Mouse (Mus musculus): ENCODE results near the gene Zc3h14. TPM values are rescaled to one million over a fixed set of nuclear protein-coding genes. Genes with fewer than 3 reads are reported as not detected.

Gene Zc3h14
- polyA plus RNA-seq, 1 experiment from 2014 or later: 152 TPM

GRCm38 (mm10) chr12:98724224-98724623 is 22.5 kb upstream of the Zc3h14 start:
- peaks cover 15% of the 10 kb centered on the region for H3K4me1 ChIP-seq (replicated peaks)
- no peak overlapping the region for H3K4me2 ChIP-seq
- no peaks in the 10 kb centered on the region for H3K9me3 ChIP-seq
- WGBS: 94% methylated on average over 7 of the region's 7 CpGs
- H3K36me3 ChIP-seq: no peaks in the 10 kb centered on the region
- no peak for ATAC-seq (ENCODE audit: insufficient number of reproducible peaks, insufficient read depth, low FRiP score, low TSS enrichment, low read depth)
- H3K27ac ChIP-seq: no peak overlapping the region
- no peaks in the 10 kb centered on the region for H3K27me3 ChIP-seq
- no peak overlapping the region for H3K4me3 ChIP-seq (replicated peaks)
- no peak overlapping the region for H3K9ac ChIP-seq (replicated peaks)

- Histone ChIP-seq H3K4me1 (replicated peaks) (peaks cover 12% of the 10 kb centered on the region), H3K27me3 (no peaks in the 10 kb centered on the region), H3K27ac (no peak overlapping the region), H3K9ac (replicated peaks) (no peak overlapping the region), H3K36me3 (no peaks in the 10 kb centered on the region), H3K9me3 (no peaks in the 10 kb centered on the region), H3K4me2 (no peak overlapping the region), H3K4me3 (replicated peaks) (no peak overlapping the region)
- 66% methylated on average over 5 of the region's 5 CpGs for WGBS
- ATAC-seq (ENCODE audit: insufficient number of reproducible peaks, insufficient read depth, low FRiP score, low TSS enrichment, low read depth): no peak
These were observed 21.8 kb upstream of the Zc3h14 start for GRCm38 (mm10) chr12:98724976-98725375.

- no peak for ATAC-seq (ENCODE audit: insufficient number of reproducible peaks, insufficient read depth, low FRiP score, low TSS enrichment, low read depth)
- 85% methylated on average over 7 of the region's 7 CpGs for WGBS
- no peak overlapping the region for H3K4me2 ChIP-seq
- no peaks in the 10 kb centered on the region for H3K9me3 ChIP-seq
- no peak overlapping the region for H3K9ac ChIP-seq (replicated peaks)
- H3K27me3 ChIP-seq: no peaks in the 10 kb centered on the region
- H3K36me3 ChIP-seq: no peaks in the 10 kb centered on the region
- H3K4me1 ChIP-seq (replicated peaks): peaks cover 1% of the 10 kb centered on the region
- no peak overlapping the region for H3K27ac ChIP-seq
- H3K4me3 ChIP-seq (replicated peaks): no peak overlapping the region
These were observed 20.7 kb upstream of the Zc3h14 start for GRCm38 (mm10) chr12:98726078-98726477.

GRCm38 (mm10) chr12:98727186-98727585 is 19.6 kb upstream of the Zc3h14 start:
- 83% methylated on average over 7 of the region's 7 CpGs for WGBS
- Histone ChIP-seq H3K36me3 (no peaks in the 10 kb centered on the region; the same call in 1 of the 2 replicates), H3K9me3 (no peaks in the 10 kb centered on the region), H3K27me3 (no peaks in the 10 kb centered on the region), H3K4me2 (no peak overlapping the region), H3K27ac (no peak overlapping the region), H3K4me1 (replicated peaks) (no peaks in the 10 kb centered on the region), H3K4me3 (replicated peaks) (no peak overlapping the region), H3K9ac (replicated peaks) (no peak overlapping the region)
- ATAC-seq (ENCODE audit: insufficient number of reproducible peaks, insufficient read depth, low FRiP score, low TSS enrichment, low read depth): no peak

GRCm38 (mm10) chr12:98730682-98731081 is 16.1 kb upstream of the Zc3h14 start:
- Histone ChIP-seq H3K27ac (no peak overlapping the region), H3K9me3 (no peaks in the 10 kb centered on the region), H3K36me3 (no peaks in the 10 kb centered on the region; the same call in 1 of the 2 replicates), H3K4me3 (replicated peaks) (no peak overlapping the region), H3K4me1 (replicated peaks) (peaks cover 20% of the 10 kb centered on the region), H3K4me2 (no peak overlapping the region), H3K27me3 (no peaks in the 10 kb centered on the region), H3K9ac (replicated peaks) (no peak overlapping the region)
- 81% methylated on average over 11 of the region's 11 CpGs for WGBS
- ATAC-seq (ENCODE audit: insufficient number of reproducible peaks, insufficient read depth, low FRiP score, low TSS enrichment, low read depth): no peak

GRCm38 (mm10) chr12:98733165-98733564 is 13.6 kb upstream of the Zc3h14 start:
- Histone ChIP-seq H3K4me3 (replicated peaks) (peak overlapping the region; percentile 66), H3K27ac (no peak overlapping the region), H3K27me3 (peaks cover 2% of the 10 kb centered on the region), H3K36me3 (no peaks in the 10 kb centered on the region; the same call in 1 of the 2 replicates), H3K9ac (replicated peaks) (peak overlapping the region; percentile 38), H3K9me3 (no peaks in the 10 kb centered on the region), H3K4me2 (peak overlapping the region; percentile 83), H3K4me1 (replicated peaks) (peaks cover 26% of the 10 kb centered on the region)
- ATAC-seq (ENCODE audit: insufficient number of reproducible peaks, insufficient read depth, low FRiP score, low TSS enrichment, low read depth): no peak
- WGBS: 68% methylated on average over 3 of the region's 3 CpGs

- Histone ChIP-seq H3K27ac (no peak overlapping the region), H3K4me1 (replicated peaks) (peaks cover 28% of the 10 kb centered on the region), H3K9me3 (no peaks in the 10 kb centered on the region), H3K9ac (replicated peaks) (peak overlapping the region; percentile 69), H3K4me2 (peak overlapping the region; percentile 83), H3K36me3 (no peaks in the 10 kb centered on the region; the same call in 1 of the 2 replicates), H3K4me3 (replicated peaks) (peak overlapping the region; percentile 66), H3K27me3 (peaks cover 8% of the 10 kb centered on the region)
- ATAC-seq (ENCODE audit: insufficient number of reproducible peaks, insufficient read depth, low FRiP score, low TSS enrichment, low read depth): no peak
- 9% methylated on average over 12 of the region's 12 CpGs for WGBS
These were observed 13.0 kb upstream of the Zc3h14 start for GRCm38 (mm10) chr12:98733776-98734175.

GRCm38 (mm10) chr12:98734246-98734879 is 12.4 kb upstream of the Zc3h14 start:
- Histone ChIP-seq H3K9ac (replicated peaks) (peak overlapping the region; percentile 69), H3K36me3 (no peaks in the 10 kb centered on the region; the same call in 1 of the 2 replicates), H3K9me3 (no peaks in the 10 kb centered on the region), H3K27me3 (peaks cover 14% of the 10 kb centered on the region), H3K4me3 (replicated peaks) (peak overlapping the region; percentile 66), H3K4me1 (replicated peaks) (peaks cover 28% of the 10 kb centered on the region), H3K4me2 (peak overlapping the region; percentile 83), H3K27ac (peak overlapping the region; percentile 42; the same call in 1 of the 2 replicates)
- ATAC-seq (ENCODE audit: insufficient number of reproducible peaks, insufficient read depth, low FRiP score, low TSS enrichment, low read depth): peak; percentile 67; the same call in 1 of the 2 replicates
- 1% methylated on average over 30 of the region's 30 CpGs for WGBS

GRCm38 (mm10) chr12:98734880-98735801 is 11.6 kb upstream of the Zc3h14 start:
- Histone ChIP-seq H3K4me1 (replicated peaks) (peaks cover 28% of the 10 kb centered on the region), H3K27me3 (peaks cover 15% of the 10 kb centered on the region), H3K36me3 (no peaks in the 10 kb centered on the region; the same call in 1 of the 2 replicates), H3K9me3 (no peaks in the 10 kb centered on the region), H3K27ac (no peak overlapping the region), H3K4me2 (peak overlapping the region; percentile 83), H3K4me3 (replicated peaks) (peak overlapping the region; percentile 66), H3K9ac (replicated peaks) (peak overlapping the region; percentile 69)
- no peak for ATAC-seq (ENCODE audit: insufficient number of reproducible peaks, insufficient read depth, low FRiP score, low TSS enrichment, low read depth)
- WGBS: 11% methylated on average over 22 of the region's 22 CpGs

- H3K4me3 ChIP-seq (replicated peaks): peak within 1 kb of the TSS; percentile 92
- WGBS: under 1% methylated on average over 75 of the region's 75 CpGs
- peak within 1 kb of the TSS; percentile 84 for H3K27ac ChIP-seq
- peak within 1 kb of the TSS; percentile 83 for H3K4me2 ChIP-seq
- no peaks in the 10 kb centered on the region for H3K36me3 ChIP-seq
- no peaks in the 10 kb centered on the region for H3K9me3 ChIP-seq
- peak within 1 kb of the TSS; percentile 94 for H3K9ac ChIP-seq (replicated peaks)
- peaks cover 28% of the 10 kb centered on the region for H3K4me1 ChIP-seq (replicated peaks)
- ATAC-seq (ENCODE audit: insufficient number of reproducible peaks, insufficient read depth, low FRiP score, low TSS enrichment, low read depth): peak; percentile 50
- H3K27me3 ChIP-seq: peaks cover 17% of the 10 kb centered on the region
These were observed 9.6 kb upstream of the Zc3h14 start, which contains the start of gene Ptpn21 for GRCm38 (mm10) chr12:98736951-98737800. TSS of gene Ptpn21 (minus strand) at chr12:98737405.
